Mouse (Mus musculus): Measurements from ENCODE around the gene Emilin2. TPM values are rescaled to one million over a fixed set of nuclear protein-coding genes. Genes with fewer than 3 reads are reported as not detected.

Gene Emilin2
- total RNA-seq, 2 experiments from 2014 or later: 1.7 to 4.4 TPM

GRCm38 (mm10) chr17:71263136-71263535, 48.6 kb downstream of the Emilin2 start:
- no peak for DNase-seq

GRCm38 (mm10) chr17:71260658-71261057, 51.1 kb downstream of the Emilin2 start:
- no peak for DNase-seq

GRCm38 (mm10) chr17:71259727-71260126, 52.1 kb downstream of the Emilin2 start:
- DNase-seq: no peak

- DNase-seq: no peak
These were observed 54.8 kb downstream of the Emilin2 start for GRCm38 (mm10) chr17:71256806-71257536.

GRCm38 (mm10) chr17:71256068-71256615, 55.6 kb downstream of the Emilin2 start:
- DNase-seq: no peak

GRCm38 (mm10) chr17:71254736-71255135, 57.0 kb downstream of the Emilin2 start:
- no peak for DNase-seq

GRCm38 (mm10) chr17:71254106-71254505, 57.7 kb downstream of the Emilin2 start:
- no peak for DNase-seq

- no peak for DNase-seq
These were observed 58.4 kb downstream of the Emilin2 start for GRCm38 (mm10) chr17:71253391-71253790.

GRCm38 (mm10) chr17:71252101-71252500, 59.7 kb downstream of the Emilin2 start:
- no peak for DNase-seq

GRCm38 (mm10) chr17:71251601-71252001, 60.2 kb downstream of the Emilin2 start:
- no peak for DNase-seq

GRCm38 (mm10) chr17:71250819-71251600, 60.8 kb downstream of the Emilin2 start:
- no peak for DNase-seq

GRCm38 (mm10) chr17:71250046-71250445, 61.7 kb downstream of the Emilin2 start:
- DNase-seq: no peak

GRCm38 (mm10) chr17:71248963-71249362, 62.8 kb downstream of the Emilin2 start:
- no peak for DNase-seq

- no peak for DNase-seq
These were observed 65.8 kb downstream of the Emilin2 start for GRCm38 (mm10) chr17:71246022-71246421.

- DNase-seq: no peak
These were observed 66.6 kb downstream of the Emilin2 start for GRCm38 (mm10) chr17:71245133-71245532.

- DNase-seq: no peak
These were observed 69.1 kb downstream of the Emilin2 start for GRCm38 (mm10) chr17:71242666-71243065.

GRCm38 (mm10) chr17:71240811-71241210, 71.0 kb downstream of the Emilin2 start:
- DNase-seq: no peak

GRCm38 (mm10) chr17:71238494-71238893, 73.3 kb downstream of the Emilin2 start:
- DNase-seq: no peak

- no peak for DNase-seq
These were observed 76.4 kb downstream of the Emilin2 start for GRCm38 (mm10) chr17:71235229-71235958.

- no peak for DNase-seq
These were observed 77.7 kb downstream of the Emilin2 start for GRCm38 (mm10) chr17:71234041-71234594.

- no peak for DNase-seq
These were observed 78.6 kb downstream of the Emilin2 start for GRCm38 (mm10) chr17:71233210-71233609.

GRCm38 (mm10) chr17:71231998-71232397, 79.8 kb downstream of the Emilin2 start:
- no peak for DNase-seq

All from layer of hippocampus, postnatal 36 days (tissue).